Mouse (Mus musculus): ENCODE measurements around the gene Kyat1.
A peak's percentile ranks its signal among the peaks of the same experiment; 100 is the strongest.

Gene Kyat1

GRCm38 (mm10) chr2:30205629-30206357 lies at the start of gene Kyat1:
Gene Kyat1, minus strand, starts transcription at chr2:30205847.
- peak; percentile 97 for DNase-seq

DNA sequence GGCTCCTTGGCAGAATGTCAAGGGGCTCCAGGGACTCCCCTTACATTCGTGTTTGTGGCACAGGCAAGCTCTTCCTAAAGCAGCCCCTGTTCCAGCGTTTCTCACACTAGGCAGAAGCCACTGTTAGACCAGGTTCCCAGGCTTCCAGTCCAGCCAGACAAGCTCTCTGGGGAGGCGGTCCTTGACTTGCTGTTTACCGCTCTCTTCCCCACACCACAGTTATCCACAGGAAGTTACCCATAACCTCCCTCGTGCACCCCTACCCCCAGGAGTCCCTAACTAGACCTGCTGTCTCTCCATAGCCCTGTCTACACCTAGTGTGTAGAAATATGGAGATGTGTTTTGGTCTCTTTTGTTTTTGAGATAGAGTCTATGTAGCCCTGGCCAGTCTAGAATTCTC lies 48.2 kb upstream of the Kyat1 start:
- no peak for DNase-seq

DNA sequence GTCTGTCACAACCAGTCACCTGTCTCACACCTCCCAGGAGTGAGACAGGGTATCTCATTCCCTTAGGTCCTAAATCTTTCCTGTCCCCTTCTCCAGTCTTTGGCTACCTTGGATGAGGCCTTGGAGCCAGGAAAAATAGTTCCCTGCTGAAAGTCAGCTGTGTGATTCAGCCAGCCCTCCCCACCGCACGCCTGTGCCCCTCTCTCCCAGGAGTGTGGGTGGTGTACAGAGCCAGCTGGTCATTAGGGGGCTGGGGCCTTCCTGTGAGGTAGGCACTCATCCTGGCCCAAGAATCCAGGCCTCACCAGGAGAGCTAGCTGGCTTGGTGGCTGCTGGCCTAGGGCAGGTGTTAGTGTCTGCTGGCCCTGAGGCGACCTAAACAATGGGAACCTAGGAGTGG lies 46.9 kb upstream of the Kyat1 start:
- no peak for DNase-seq

- no peak for DNase-seq
Measured at GRCm38 (mm10) chr2:30251417-30252104, 45.9 kb upstream of the Kyat1 start.

GRCm38 (mm10) chr2:30250166-30251128 lies 44.8 kb upstream of the Kyat1 start:
- no peak for DNase-seq

GRCm38 (mm10) chr2:30249182-30249581 lies 43.5 kb upstream of the Kyat1 start:
- no peak for DNase-seq

DNA sequence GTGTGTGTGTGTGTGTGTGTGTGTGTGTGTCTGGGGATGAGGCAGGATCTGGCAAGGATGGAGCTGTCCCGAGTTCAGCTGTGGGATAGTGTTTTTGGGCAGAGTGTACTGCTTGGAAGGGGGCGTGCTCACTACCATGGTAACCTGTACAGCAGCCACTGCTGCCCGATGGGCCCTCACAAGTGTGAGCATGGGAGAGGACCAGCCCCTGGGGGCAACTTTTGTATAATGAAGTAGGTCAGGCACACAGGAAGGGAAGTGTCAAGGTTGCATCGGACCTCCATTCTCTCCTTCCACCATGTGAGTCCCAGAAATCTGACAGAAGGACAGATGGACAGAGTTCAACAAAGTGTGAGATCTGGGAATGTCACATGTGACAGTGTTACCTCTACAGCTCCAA lies 42.0 kb upstream of the Kyat1 start:
- no peak for DNase-seq

DNA sequence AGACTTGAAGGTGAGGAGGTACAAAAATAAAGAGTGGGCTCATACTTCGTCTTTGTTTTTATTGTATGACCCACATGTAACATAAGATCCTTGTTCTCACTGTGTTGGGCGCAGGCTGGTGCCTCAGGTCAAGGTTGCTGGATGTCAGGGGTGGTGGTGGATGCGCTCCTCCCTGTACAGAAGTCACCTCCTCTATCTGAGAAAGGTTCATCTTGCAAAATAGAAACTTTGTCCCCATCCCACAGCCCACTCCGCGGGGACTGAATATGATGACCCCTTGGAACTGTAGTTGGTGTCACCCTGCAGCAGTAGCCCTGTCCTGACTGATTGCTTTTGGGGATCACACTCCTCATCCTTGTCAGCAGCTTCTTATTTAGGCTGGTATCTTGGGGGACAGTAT lies 41.4 kb upstream of the Kyat1 start:
- no peak for DNase-seq

DNA sequence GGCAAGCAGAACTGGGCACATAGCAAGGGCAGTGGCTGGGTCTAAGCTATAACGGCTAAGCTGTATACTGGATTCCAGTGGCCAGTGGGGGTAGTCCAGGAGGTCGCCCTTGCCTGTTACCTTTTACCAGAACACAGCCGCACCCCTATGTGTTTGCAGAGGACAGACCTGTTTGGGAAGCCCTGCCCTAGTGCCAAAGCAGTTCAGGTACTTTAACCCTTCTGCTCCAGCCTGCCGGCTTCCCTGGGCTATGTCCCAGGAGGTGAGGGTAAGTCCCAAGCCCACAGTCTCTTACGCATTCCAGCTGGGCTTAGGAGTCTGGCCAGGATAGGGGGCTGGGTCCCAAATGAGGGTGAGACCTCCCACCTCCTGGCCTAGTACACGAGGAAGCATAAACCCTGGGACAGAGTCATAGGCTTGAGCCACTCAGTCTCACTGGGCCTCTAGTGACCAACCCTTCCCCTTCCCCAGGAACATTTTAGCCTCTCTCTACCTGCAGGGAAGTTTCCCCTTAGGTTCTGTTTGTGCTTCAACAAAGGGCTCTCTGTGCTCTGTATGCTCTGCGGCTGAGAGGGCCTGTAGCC lies 39.0 kb upstream of the Kyat1 start:
- peak; percentile 48 for DNase-seq

DNA sequence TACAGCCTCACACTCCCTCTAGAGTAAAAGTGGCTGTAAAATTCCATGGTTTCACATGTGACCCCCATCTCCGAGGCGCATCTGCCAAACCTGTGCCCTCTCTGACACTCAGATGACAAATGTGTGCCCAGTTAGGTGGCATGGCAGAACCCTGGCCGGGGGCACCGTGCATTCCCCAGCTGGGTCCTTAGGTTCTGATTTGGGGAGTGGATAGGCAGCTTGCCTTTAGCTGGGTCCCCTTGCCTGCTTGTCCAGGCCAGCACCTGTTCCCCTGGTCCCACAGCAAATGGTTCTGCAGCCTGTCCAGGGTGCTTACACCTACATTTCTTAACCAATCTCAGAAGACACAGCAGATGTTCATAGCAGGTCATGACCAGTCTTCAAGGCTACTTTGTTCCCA lies 37.7 kb upstream of the Kyat1 start:
- DNase-seq = no peak

- DNase-seq = peak; percentile 92
Measured at GRCm38 (mm10) chr2:30242509-30242908, 36.9 kb upstream of the Kyat1 start.

DNA sequence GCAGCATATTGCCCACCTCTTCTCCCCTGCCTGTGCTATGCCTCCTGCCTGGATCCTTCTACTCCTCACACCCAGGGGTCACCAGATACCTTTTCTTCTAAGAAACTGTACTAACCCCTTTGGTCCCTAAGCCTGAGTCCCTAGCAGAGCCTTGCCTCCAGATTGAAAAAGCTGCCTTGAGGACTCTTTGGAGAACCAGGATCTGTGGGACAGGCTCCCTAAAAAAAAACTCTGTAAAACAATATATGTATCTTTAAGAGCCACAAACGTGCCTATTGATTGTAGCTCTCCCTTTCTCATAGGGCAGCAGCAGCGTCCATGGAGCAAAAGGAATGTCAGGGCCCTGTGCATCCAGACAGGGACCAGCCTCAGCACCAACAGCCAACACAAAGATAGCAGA lies 34.6 kb upstream of the Kyat1 start, which contains the start of gene Gm28035:
Gm28035 (plus strand) TSS at position 301 of the 400 bp plus-strand sequence.
- DNase-seq = no peak

DNA sequence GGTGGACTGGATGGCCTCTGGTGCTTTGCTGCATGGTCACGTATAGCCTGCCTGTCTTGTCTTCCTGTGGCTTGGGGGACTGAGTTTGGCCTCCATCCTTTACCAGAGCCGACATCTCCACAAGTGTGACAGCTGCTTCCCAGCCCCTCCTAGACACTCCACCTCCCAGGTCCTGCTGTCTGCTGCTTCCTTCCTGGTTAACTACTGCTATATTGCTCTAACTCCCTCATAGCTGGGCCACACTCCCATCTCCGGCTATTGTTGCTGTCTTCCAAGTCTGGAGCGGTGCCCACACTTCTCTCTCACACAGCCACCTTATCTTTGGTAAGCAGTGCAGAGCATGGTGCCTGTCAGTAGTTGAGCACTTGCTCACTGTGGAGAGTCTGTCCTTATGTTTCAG lies 34.1 kb upstream of the Kyat1 start:
- peak; percentile 77 for DNase-seq

GRCm38 (mm10) chr2:30238906-30239465 lies 33.3 kb upstream of the Kyat1 start:
- no peak for DNase-seq

DNA sequence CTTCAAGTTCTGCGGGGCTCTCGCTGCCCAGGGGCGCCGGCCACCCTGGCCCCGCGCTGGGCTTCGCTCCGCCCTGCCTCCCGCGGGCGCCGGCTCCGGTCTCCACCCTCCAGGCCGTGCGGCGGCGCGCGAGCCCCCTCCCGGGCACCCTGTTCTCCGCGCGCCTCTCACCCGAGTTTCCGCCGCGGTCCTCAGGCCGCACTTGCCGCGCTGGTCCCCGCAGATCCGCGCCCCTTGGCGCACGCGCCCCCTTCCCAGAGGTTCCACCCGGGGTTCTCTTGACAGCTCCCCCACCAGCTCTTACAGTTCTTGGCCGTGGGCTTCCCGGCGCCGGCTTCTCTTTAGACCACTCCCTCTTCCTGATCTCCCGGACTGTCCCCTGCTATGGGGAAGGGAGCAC lies 32.2 kb upstream of the Kyat1 start:
- DNase-seq = peak; percentile 81

- peak; percentile 100 for DNase-seq
Measured at GRCm38 (mm10) chr2:30237199-30237880, 31.7 kb upstream of the Kyat1 start, which contains the start of gene Lrrc8a. Gene Lrrc8a, plus strand, starts transcription at chr2:30237715.

DNA sequence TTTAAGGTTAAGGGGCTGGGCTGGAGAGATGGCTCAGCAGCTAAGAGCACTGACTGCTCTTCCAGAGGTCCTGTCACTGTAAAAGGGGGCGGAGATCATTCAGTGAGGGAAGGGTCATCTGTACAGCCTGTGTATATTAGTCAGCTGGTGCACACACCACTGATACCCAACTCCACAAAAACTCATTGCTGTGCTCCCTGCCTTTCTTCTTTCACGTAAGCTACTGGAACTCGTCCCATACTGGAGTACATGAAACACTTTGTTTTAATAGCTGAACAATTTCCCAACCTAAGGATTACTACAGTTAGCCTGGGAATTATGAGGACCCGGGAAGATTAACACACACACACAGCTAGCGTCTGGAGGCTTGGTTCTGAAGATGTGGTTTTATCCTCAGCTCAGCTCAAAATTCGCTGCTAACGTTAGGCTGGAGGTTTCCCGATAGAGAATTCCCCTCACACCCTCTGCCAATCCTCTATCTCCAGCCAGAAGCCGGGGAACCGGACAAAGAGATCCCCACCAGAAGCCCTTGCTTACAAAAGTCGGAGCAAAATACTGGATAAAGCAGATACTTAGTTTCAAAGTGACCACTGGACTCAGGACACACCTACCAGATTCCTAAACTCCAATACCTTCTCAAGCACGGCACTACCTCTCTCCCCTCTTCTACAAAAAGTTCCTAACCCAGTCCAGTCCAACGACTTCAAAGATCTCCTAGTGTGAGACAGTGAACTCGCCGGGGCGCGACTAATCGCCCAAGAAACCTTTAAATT lies 31.0 kb upstream of the Kyat1 start:
- DNase-seq = peak; percentile 47

DNA sequence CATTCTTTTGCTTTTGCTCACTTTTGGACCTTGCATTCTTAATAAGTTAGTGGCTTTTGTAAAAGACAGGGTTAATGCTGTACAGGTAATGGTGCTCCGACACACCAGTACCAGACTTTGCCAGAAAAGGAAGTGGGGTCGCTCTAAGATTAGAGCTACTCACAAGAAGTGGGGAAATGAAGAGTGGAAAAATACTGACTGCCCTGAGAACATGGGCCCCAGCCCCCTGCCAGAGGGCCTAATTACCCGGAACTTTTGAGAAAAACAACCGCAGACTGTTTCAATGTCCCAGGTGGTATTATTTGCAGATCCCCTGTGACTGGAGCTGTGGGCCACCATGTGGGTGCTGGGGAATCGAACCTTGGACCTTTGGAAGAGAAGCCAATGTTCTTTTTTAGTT lies 29.9 kb upstream of the Kyat1 start:
- DNase-seq = peak; percentile 68

DNA sequence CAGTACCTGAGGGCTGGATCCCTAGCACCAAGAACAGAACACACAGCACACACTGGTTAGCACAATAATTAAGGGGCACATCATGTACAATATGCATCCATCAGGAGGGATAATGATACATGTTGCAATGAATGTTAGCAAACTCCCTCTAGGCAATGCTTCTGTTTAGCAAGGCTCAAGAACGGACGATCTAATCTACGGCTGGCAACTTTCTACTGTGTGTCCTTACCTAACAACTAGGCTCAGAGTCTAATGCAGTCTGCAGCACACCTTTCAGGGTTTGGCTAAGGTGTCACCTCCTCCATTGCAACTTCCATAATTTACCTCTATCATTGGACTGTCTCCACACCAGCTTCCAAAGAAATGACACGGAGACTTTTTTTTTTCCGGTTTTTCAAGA lies 10.6 kb upstream of the Kyat1 start:
- DNase-seq = no peak

- DNase-seq = peak; percentile 44
Measured at GRCm38 (mm10) chr2:30215493-30215892, 9.8 kb upstream of the Kyat1 start.

DNA sequence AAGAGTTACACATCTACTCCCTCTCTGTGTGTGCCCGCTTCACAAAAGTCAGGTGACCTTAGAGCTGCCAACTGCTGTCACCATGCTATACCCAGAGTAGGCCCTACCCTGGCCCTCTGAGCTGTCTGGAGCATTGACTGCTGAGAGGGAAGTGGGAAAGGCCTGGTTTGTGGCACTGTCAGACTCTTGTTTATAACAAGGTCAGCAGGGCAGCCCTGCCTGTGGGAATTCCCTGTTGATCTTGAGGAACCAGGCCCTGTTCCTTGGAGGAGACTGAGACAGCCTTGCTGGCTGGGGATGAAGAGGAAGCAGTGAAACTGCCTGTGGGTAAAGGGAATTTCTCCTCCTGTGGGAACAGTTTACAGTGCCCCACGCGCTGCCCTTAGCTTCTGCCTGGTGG lies 9.1 kb upstream of the Kyat1 start:
- DNase-seq = no peak

Data from kidney, adult 9 months (tissue).